Mouse (Mus musculus) CH12.LX (cell line): ENCODE measurements around the gene Usp49. TPM values are rescaled to one million over a fixed set of nuclear protein-coding genes. Genes with fewer than 3 reads are reported as not detected.
A peak's percentile ranks its signal among the peaks of the same experiment; 100 is the strongest.

Source experiments
- DNase-seq: peaks from one replicate; pipeline ENCODE4 v3.0.0-alpha.2; 2013; ENCODE audit errors: extremely low read depth
- H3K27ac ChIP-seq: 2 replicates; pipeline ENCODE4 v1.5.1; 2012; ENCODE audit warnings: low read depth, mild to moderate bottlenecking, control low read depth, moderate library complexity; ENCODE audit not compliant: insufficient read depth
- H3K27me3 ChIP-seq: replicated peaks from 2 replicates; pipeline ENCODE3; 2012; ENCODE audit warnings: inconsistent platforms
- H3K36me3 ChIP-seq, 2 experiments: replicated peaks in 1 of 2; 2 replicates each; pipeline versions ENCODE3 to v1.6.1; 2012; ENCODE audit warnings: inconsistent platforms in 1 of 2, low read length in 1 of 2, mild to moderate bottlenecking in 1 of 2, mixed read lengths in 1 of 2, moderate library complexity in 1 of 2; ENCODE audit not compliant: control insufficient read depth in 1 of 2, insufficient read depth in 1 of 2
- H3K4me1 ChIP-seq, 2 experiments: 2 replicates each; pipeline ENCODE4 v1.6.1; 2012; ENCODE audit warnings: inconsistent platforms in 1 of 2, moderate library complexity in 1 of 2; ENCODE audit not compliant: insufficient read depth in 2 of 2, control insufficient read depth in 1 of 2
- H3K4me2 ChIP-seq: 2 replicates; pipeline ENCODE4 v1.6.1; 2012; ENCODE audit warnings: low read depth, mild to moderate bottlenecking, control low read depth; ENCODE audit not compliant: poor library complexity, insufficient read depth, severe bottlenecking
- H3K4me3 ChIP-seq, 3 experiments: fragments of 150-350 bp in 1 of 3; sonication (generic) in 1 of 3; replicated peaks in 1 of 3; 2 replicates each; pipeline versions ENCODE3 to v1.5.1; 2011 to 2012; ENCODE audit warnings: low read depth in 2 of 3, low read length in 2 of 3, mild to moderate bottlenecking in 2 of 3, moderate library complexity in 2 of 3, control low read depth in 1 of 3, improper control_type of control experiment in 1 of 3, inconsistent platforms in 1 of 3, mixed read lengths in 1 of 3; ENCODE audit not compliant: poor library complexity in 1 of 3
- H3K79me2 ChIP-seq: replicated peaks from 2 replicates; pipeline ENCODE4 v1.6.1; 2012; ENCODE audit warnings: mild to moderate bottlenecking, moderate library complexity; ENCODE audit not compliant: control insufficient read depth, poor library complexity, insufficient read depth, severe bottlenecking; ENCODE audit errors: extremely low read depth
- H3K9ac ChIP-seq: 2 replicates; pipeline ENCODE4 v1.6.1; 2012; ENCODE audit warnings: low read depth, mild to moderate bottlenecking, control low read depth, moderate library complexity; ENCODE audit not compliant: insufficient read depth
- H3K9me3 ChIP-seq: replicated peaks from 2 replicates; pipeline ENCODE3; 2012; ENCODE audit warnings: low read length, inconsistent platforms, mixed read lengths
- CHD1 ChIP-seq: IDR thresholded peaks from 2 replicates; pipeline ENCODE4 v1.6.1; 2012; ENCODE audit warnings: low read depth, low read length, improper control_type of control experiment, inconsistent platforms
- CHD2 ChIP-seq: IDR thresholded peaks from 2 replicates; pipeline ENCODE4 v1.6.1; 2011; ENCODE audit warnings: low read length, improper control_type of control experiment
- E2F4 ChIP-seq: IDR thresholded peaks from 2 replicates; pipeline ENCODE4 v1.6.1; 2011; ENCODE audit warnings: low read depth, low read length, improper control_type of control experiment; ENCODE audit not compliant: insufficient replicate concordance
- ETS1 ChIP-seq: conservative IDR thresholded peaks from 2 replicates; pipeline ENCODE4 v1.6.1; 2012; ENCODE audit warnings: low read depth, mild to moderate bottlenecking, inconsistent platforms, low read length, improper control_type of control experiment, moderate library complexity
- GABPA ChIP-seq: IDR thresholded peaks from 2 replicates; pipeline ENCODE4 v1.6.1; 2012; ENCODE audit warnings: low read depth, low read length, improper control_type of control experiment, inconsistent platforms; ENCODE audit not compliant: insufficient replicate concordance
- JUND ChIP-seq: conservative IDR thresholded peaks from 2 replicates; pipeline ENCODE4 v1.6.1; 2011; ENCODE audit warnings: low read depth, low read length, improper control_type of control experiment
- KAT2A ChIP-seq: IDR thresholded peaks from 2 replicates; pipeline ENCODE4 v1.6.1; 2012; ENCODE audit warnings: low read length, improper control_type of control experiment, inconsistent platforms; ENCODE audit not compliant: insufficient replicate concordance
- MAFK ChIP-seq: IDR thresholded peaks from 2 replicates; pipeline ENCODE4 v1.6.1; 2011; ENCODE audit warnings: low read length, improper control_type of control experiment; ENCODE audit not compliant: insufficient replicate concordance
- NELFE ChIP-seq: IDR thresholded peaks from 2 replicates; pipeline ENCODE4 v1.6.1; 2011; ENCODE audit warnings: low read depth, low read length, improper control_type of control experiment
- PAX5 ChIP-seq: IDR thresholded peaks from 2 replicates; pipeline ENCODE4 v1.6.1; 2012; ENCODE audit warnings: low read length, inconsistent platforms, mixed read lengths
- POLR2AphosphoS2 ChIP-seq: IDR thresholded peaks from 2 replicates; pipeline ENCODE4 v1.6.1; 2011; ENCODE audit warnings: low read depth, low read length, improper control_type of control experiment
- RAD21 ChIP-seq: IDR thresholded peaks from 2 replicates; pipeline ENCODE4 v1.6.1; 2011; ENCODE audit warnings: low read depth, mild to moderate bottlenecking, low read length, improper control_type of control experiment, moderate library complexity
- RCOR1 ChIP-seq: conservative IDR thresholded peaks from 2 replicates; pipeline ENCODE4 v1.6.1; 2012; ENCODE audit warnings: low read depth, mild to moderate bottlenecking, inconsistent platforms, low read length, improper control_type of control experiment
- SIN3A ChIP-seq: IDR thresholded peaks from 2 replicates; pipeline ENCODE4 v1.6.1; 2012; ENCODE audit warnings: low read length, improper control_type of control experiment, inconsistent platforms
- TBP ChIP-seq: conservative IDR thresholded peaks from 2 replicates; pipeline ENCODE4 v1.6.1; 2011; ENCODE audit warnings: low read depth, low read length, improper control_type of control experiment
- ZMIZ1 ChIP-seq: IDR thresholded peaks from 2 replicates; pipeline ENCODE4 v1.6.1; 2012; ENCODE audit warnings: low read depth, mild to moderate bottlenecking, inconsistent platforms, low read length, improper control_type of control experiment
- ZNF384 ChIP-seq: IDR thresholded peaks from 2 replicates; pipeline ENCODE4 v1.6.1; 2012; ENCODE audit warnings: low read depth, low read length, improper control_type of control experiment, inconsistent platforms
- dilution Hi-C: fragments of 300-500 bp; cut with MboI; formaldehyde crosslinking; loops from 2 replicates; pipeline ENCODE4 v1.14.3; 2020; ENCODE audit warnings: low sequenced_read_pairs; ENCODE audit not compliant: extremely low pct_unique_long_range_greater_than_20kb, extremely low pct_ligation_motif_present
- in situ Hi-C: fragments of 300-500 bp; cut with MboI; formaldehyde crosslinking; loops from 3 replicates; pipeline ENCODE4 v1.14.3; 2019; ENCODE audit warnings: low sequenced_read_pairs, low pct_ligation_motif_present, low pct_unique_long_range_greater_than_20kb, mixed read lengths
- polyA plus RNA-seq: library from polyadenylated mRNA; unstranded; fragments of >175 nt; gene quantifications from 2 replicates; pipeline ENCODE4 v1.2.1, GENCODE M21; 2012; ENCODE audit warnings: low read depth; ENCODE audit not compliant: insufficient read length
- total RNA-seq, 2 experiments: library from RNA; depleted of rRNA; stranded (reverse); fragments of 300-350 nt in 1 of 2; fragments of >200 nt in 1 of 2; gene quantifications; 2 replicates each; pipeline ENCODE4 v1.2.3; 2012 to 2014

Usp49 gene
- total and polyA plus RNA-seq, 3 experiments: 2.6 to 4.3 (median 3.4) TPM

- peaks cover 11 to 39% of the 10 kb centered on the region in 2 experiments for H3K4me1 ChIP-seq
- dilution Hi-C loops (no loop called here), in situ Hi-C loops (no loop called here)
- H3K36me3 ChIP-seq: peaks cover 24 to 48% of the 10 kb centered on the region in 2 experiments
- no peak overlapping the region for H3K9ac ChIP-seq
- peaks cover 10% of the 10 kb centered on the region; the same call in 1 of the 2 replicates for H3K79me2 ChIP-seq
- no peaks in the 10 kb centered on the region for H3K9me3 ChIP-seq
- TF ChIP-seq E2F4 (no peak), JUND (no peak), ZMIZ1 (no peak)
- H3K27ac ChIP-seq: no peak overlapping the region
- DNase-seq: no peak
- no peak overlapping the region for H3K4me3 ChIP-seq
- no peak overlapping the region for H3K4me2 ChIP-seq
- peaks cover 1% of the 10 kb centered on the region for H3K27me3 ChIP-seq
These were observed 35.0 kb upstream of the Usp49 start for GRCm38 (mm10) chr17:47595248-47596161.

GRCm38 (mm10) chr17:47596162-47596838, 34.2 kb upstream of the Usp49 start:
- H3K36me3 ChIP-seq: peaks cover 32 to 56% of the 10 kb centered on the region in 2 experiments
- in situ Hi-C loops: no loop called here
- no peak for DNase-seq

GRCm38 (mm10) chr17:47596839-47597164, 33.7 kb upstream of the Usp49 start:
- in situ Hi-C loops (no loop called here), dilution Hi-C loops (no loop called here)
- no peak overlapping the region for H3K27ac ChIP-seq
- no peak overlapping the region for H3K4me2 ChIP-seq
- H3K9me3 ChIP-seq: no peaks in the 10 kb centered on the region
- no peak for DNase-seq
- H3K4me3 ChIP-seq: no peak overlapping the region
- peaks cover 14 to 52% of the 10 kb centered on the region in 2 experiments for H3K4me1 ChIP-seq
- no peaks in the 10 kb centered on the region for H3K27me3 ChIP-seq
- no peak overlapping the region for H3K9ac ChIP-seq
- peaks cover 10% of the 10 kb centered on the region; the same call in 1 of the 2 replicates for H3K79me2 ChIP-seq
- H3K36me3 ChIP-seq: peaks cover 37 to 61% of the 10 kb centered on the region in 2 experiments
- TF ChIP-seq NELFE (no peak), POLR2AphosphoS2 (peak; percentile 55; the same call in 1 of the 2 replicates)

More at GRCm38 (mm10) chr17:47596162-47596838, 34.2 kb upstream of the Usp49 start:
- H3K4me2 ChIP-seq: no peak overlapping the region
- no peak for TF ChIP-seq JUND
- TF ChIP-seq RCOR1: no peak
- no peak for TF ChIP-seq ETS1
- TF ChIP-seq MAFK: no peak
- TF ChIP-seq CHD2: no peak
- TF ChIP-seq E2F4: no peak
- no peak for TF ChIP-seq ZNF384
- no peak for TF ChIP-seq KAT2A
- no peak for TF ChIP-seq SIN3A
- TF ChIP-seq CHD1: no peak
- TF ChIP-seq RAD21: no peak
- TF ChIP-seq PAX5: no peak
- TF ChIP-seq GABPA: no peak
- TF ChIP-seq TBP: no peak
- H3K9ac ChIP-seq: no peak overlapping the region
- no peak overlapping the region for H3K4me3 ChIP-seq
- H3K27me3 ChIP-seq: no peaks in the 10 kb centered on the region
- H3K79me2 ChIP-seq: peaks cover 10% of the 10 kb centered on the region; the same call in 1 of the 2 replicates
- no peak overlapping the region for H3K27ac ChIP-seq
- H3K9me3 ChIP-seq: no peaks in the 10 kb centered on the region
- peaks cover 13 to 47% of the 10 kb centered on the region in 2 experiments for H3K4me1 ChIP-seq
- dilution Hi-C loops: no loop called here
